Mouse (Mus musculus): ENCODE data around the gene Phf8. TPM values are rescaled to one million over a fixed set of nuclear protein-coding genes. Genes with fewer than 3 reads are reported as not detected.

Phf8 gene
- total and polyA plus RNA-seq, 3 experiments: 6.7 to 20.1 (median 17.7) TPM

DNA sequence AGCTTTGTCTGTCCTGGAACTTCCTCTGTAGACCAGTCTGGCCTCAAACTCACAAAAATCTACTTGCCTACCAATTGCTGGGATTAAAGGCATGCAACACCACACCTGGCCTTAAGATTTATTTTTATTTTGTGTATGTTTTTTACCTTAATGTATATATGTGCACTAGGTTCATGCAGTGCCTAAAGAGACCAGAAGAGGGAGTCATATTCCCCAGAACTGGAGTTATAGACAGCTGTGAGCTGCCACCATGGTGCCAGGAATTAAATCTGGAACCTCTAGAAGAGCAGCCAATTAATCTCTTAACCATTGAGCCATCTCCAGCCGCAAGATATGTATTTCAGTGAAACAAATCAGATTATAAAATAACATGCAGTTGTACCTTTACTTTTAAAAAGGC, 54.7 kb downstream of the Phf8 start:
- DNase-seq: no peak
- intact Hi-C loops (cut with DNase I): no loop called here
- no peaks in the 10 kb centered on the region for H3K4me1 ChIP-seq (ENCODE audit: control insufficient read depth, insufficient read depth, low read length)
- TF ChIP-seq CTCF (IDR thresholded peaks at IDR 0.05) (peak; percentile 40), EP300 (IDR thresholded peaks at IDR 0.05; ENCODE audit: insufficient read depth, low read depth, low read length) (no peak)
- 92% methylated on average over 1 of the region's 1 CpGs for WGBS
- no peaks in the 10 kb centered on the region for H3K79me2 ChIP-seq (replicated peaks; ENCODE audit: control insufficient read depth, insufficient read depth, low read length)
- no peak overlapping the region for H3K27ac ChIP-seq
- no peak overlapping the region for H3K4me3 ChIP-seq
- H3K27me3 ChIP-seq (ENCODE audit: control insufficient read depth, insufficient read depth, low read length): no peaks in the 10 kb centered on the region
- no peak overlapping the region for H3K9ac ChIP-seq (ENCODE audit: low read depth, low read length)
- H3K36me3 ChIP-seq (ENCODE audit: control insufficient read depth, insufficient read depth, low read length): no peaks in the 10 kb centered on the region

DNA sequence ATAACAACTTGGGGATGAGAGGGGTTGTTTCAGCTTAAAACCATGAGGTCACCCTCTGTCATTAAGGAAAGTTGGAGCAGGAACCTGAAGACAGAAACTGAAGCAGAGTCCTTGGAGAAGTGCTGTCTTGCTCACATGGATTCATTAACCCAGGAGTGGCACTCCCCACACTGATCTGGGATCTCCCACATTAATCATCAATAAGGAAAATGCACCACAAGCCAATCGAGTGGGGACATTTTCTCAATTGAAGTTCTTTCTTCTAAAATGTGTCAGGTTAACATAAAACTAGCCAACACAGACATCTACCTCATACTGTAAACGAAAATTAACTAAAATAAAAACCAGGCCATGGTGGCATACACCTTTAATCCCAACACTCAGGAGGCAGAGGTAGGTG, 122.9 kb downstream of the Phf8 start:
- Histone ChIP-seq H3K79me2 (replicated peaks; ENCODE audit: control insufficient read depth, insufficient read depth, low read length) (no peaks in the 10 kb centered on the region), H3K27ac (no peak overlapping the region), H3K27me3 (ENCODE audit: control insufficient read depth, insufficient read depth, low read length) (no peaks in the 10 kb centered on the region), H3K4me3 (no peak overlapping the region), H3K9ac (ENCODE audit: low read depth, low read length) (no peak overlapping the region), H3K36me3 (ENCODE audit: control insufficient read depth, insufficient read depth, low read length) (no peaks in the 10 kb centered on the region), H3K4me1 (ENCODE audit: control insufficient read depth, insufficient read depth, low read length) (no peaks in the 10 kb centered on the region)
- 59% methylated on average over 2 of the region's 2 CpGs for WGBS
- no peak for TF ChIP-seq POLR2A (IDR thresholded peaks at IDR 0.05; ENCODE audit: insufficient read depth, low read depth, low read length)
- no peak for TF ChIP-seq EP300 (IDR thresholded peaks at IDR 0.05; ENCODE audit: insufficient read depth, low read depth, low read length)
- TF ChIP-seq CTCF (IDR thresholded peaks at IDR 0.05): no peak
- intact Hi-C loops (cut with DNase I): no loop called here
- DNase-seq: no peak

DNA sequence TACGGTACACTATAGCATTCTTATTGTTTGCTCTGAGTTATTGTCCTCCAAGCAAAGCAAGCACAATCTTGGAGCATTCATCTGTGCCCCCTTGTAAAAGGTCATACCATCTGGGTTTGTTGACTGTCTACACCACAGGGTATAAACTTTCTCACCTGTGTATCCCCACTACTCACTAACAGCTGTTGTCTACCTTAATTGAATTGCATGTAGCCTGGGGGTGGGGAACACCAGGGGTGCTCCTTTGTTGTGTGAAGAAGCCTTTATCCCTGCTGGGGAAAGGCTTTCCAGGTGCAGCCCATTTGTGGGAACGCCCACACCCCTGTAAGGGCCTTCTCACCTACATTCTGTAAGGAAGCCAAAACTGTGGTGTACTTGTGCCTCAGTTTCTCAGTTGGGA, 133.3 kb downstream of the Phf8 start:
- no peaks in the 10 kb centered on the region for H3K79me2 ChIP-seq (replicated peaks; ENCODE audit: control insufficient read depth, insufficient read depth, low read length)
- no peak overlapping the region for H3K27ac ChIP-seq
- no peaks in the 10 kb centered on the region for H3K36me3 ChIP-seq (ENCODE audit: control insufficient read depth, insufficient read depth, low read length)
- 63% methylated on average over 2 of the region's 2 CpGs for WGBS
- no peak overlapping the region for H3K9ac ChIP-seq (ENCODE audit: low read depth, low read length)
- H3K4me3 ChIP-seq: no peak overlapping the region
- DNase-seq: no peak
- TF ChIP-seq POLR2A (IDR thresholded peaks at IDR 0.05; ENCODE audit: insufficient read depth, low read depth, low read length) (no peak), CTCF (IDR thresholded peaks at IDR 0.05) (no peak), EP300 (IDR thresholded peaks at IDR 0.05; ENCODE audit: insufficient read depth, low read depth, low read length) (no peak)
- no peaks in the 10 kb centered on the region for H3K27me3 ChIP-seq (ENCODE audit: control insufficient read depth, insufficient read depth, low read length)
- no peaks in the 10 kb centered on the region for H3K4me1 ChIP-seq (ENCODE audit: control insufficient read depth, insufficient read depth, low read length)
- intact Hi-C loops (cut with DNase I): no loop called here

DNA sequence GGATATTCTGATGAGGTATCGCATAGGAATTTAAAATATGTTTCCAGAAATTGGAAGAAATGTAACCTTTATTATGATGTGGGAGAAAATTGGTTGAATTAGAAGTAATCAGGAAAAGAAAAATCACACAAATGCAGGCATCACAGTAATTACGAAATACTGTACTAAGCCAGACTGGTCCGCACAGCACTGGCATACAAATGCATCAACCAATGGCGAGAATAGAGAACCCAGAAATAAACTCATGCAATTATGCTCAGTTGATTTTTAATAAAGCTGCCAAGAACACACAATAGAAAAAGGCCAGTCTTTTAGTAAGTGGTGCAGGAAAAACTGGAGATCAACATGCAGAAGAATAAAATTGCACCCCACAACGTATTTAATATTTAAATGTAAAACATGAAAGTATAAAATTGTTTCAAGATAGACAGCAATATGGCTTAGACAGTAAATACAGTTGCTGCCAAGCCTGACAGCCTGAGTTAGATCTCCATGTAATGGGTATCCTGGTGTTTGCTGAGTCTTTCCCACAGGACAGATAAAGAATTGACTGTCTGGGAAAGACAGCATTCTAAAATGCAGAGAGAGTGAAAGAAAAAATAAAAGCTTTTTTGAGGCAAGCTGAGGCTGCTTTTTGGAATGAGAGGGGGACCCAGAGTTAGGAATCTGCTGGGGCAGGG, 154.2 kb downstream of the Phf8 start:
- no peaks in the 10 kb centered on the region for H3K36me3 ChIP-seq (ENCODE audit: control insufficient read depth, insufficient read depth, low read length)
- WGBS: 84% methylated on average over 5 of the region's 5 CpGs
- no peak overlapping the region for H3K9ac ChIP-seq (ENCODE audit: low read depth, low read length)
- no peaks in the 10 kb centered on the region for H3K4me1 ChIP-seq (ENCODE audit: control insufficient read depth, insufficient read depth, low read length)
- H3K27ac ChIP-seq: no peak overlapping the region
- no peaks in the 10 kb centered on the region for H3K79me2 ChIP-seq (replicated peaks; ENCODE audit: control insufficient read depth, insufficient read depth, low read length)
- no peak for DNase-seq
- H3K4me3 ChIP-seq: no peak overlapping the region
- intact Hi-C loops (cut with DNase I): no loop called here
- no peaks in the 10 kb centered on the region for H3K27me3 ChIP-seq (ENCODE audit: control insufficient read depth, insufficient read depth, low read length)
- TF ChIP-seq EP300 (IDR thresholded peaks at IDR 0.05; ENCODE audit: insufficient read depth, low read depth, low read length) (no peak), POLR2A (IDR thresholded peaks at IDR 0.05; ENCODE audit: insufficient read depth, low read depth, low read length) (no peak), CTCF (IDR thresholded peaks at IDR 0.05) (no peak)

Other genes with a start within 250 kb of the Phf8 start
- 10 to 100 TPM; 12.8 to 14.0 TPM for gene Fam120c, start 176.5 kb upstream of the Phf8 start, total RNA-seq (2021)
- 3.0 and 5.8 TPM in 2 replicates for gene Fam120c, start 176.5 kb upstream of the Phf8 start, polyA plus RNA-seq (2012; rRNA removed)

All from heart, adult 2 months (tissue).